ENCODE assay signal across 23 mouse cellular contexts in genomic region chr13:47896646-47897045, GRCm38 (mm10).
"Had no signal": no experiment of that assay in that cellular context is flagged by ENCODE, and none has a peak within 500 bp of the region (broad histone marks: within the 10 kb centered on the region; RNA-seq: fewer than 3 reads in every experiment).

No protein-coding gene starts in this region.

- DNase-seq: kidney, adult 11 months; kidney, adult 8-10 months; kidney, postnatal 10 days; kidney, postnatal 4 days; liver; lung, adult 18-20 months; lung, postnatal 10 days; lung, postnatal 36 days; right cerebral cortex, postnatal 4 days; thymus, adult 2 months; thymus, postnatal 14 days; thymus, postnatal 4 days had no signal

- H3K27ac ChIP-seq: kidney, embryonic 15.5 days; limb, embryonic 10.5 days; limb, embryonic 13.5 days; liver, embryonic 12.5 days; liver, embryonic 15.5 days; lung, embryonic 15.5 days; midbrain, embryonic 10.5 days; midbrain, embryonic 13.5 days; stomach, postnatal 0 days had no signal

- H3K9me3 ChIP-seq: kidney, embryonic 15.5 days; limb, embryonic 10.5 days; liver, embryonic 12.5 days; liver, embryonic 15.5 days; lung, embryonic 15.5 days had no signal

- H3K4me2 ChIP-seq: kidney, embryonic 15.5 days; limb, embryonic 13.5 days; liver, embryonic 12.5 days; liver, embryonic 15.5 days; lung, embryonic 15.5 days; midbrain, embryonic 13.5 days had no signal

- H3K36me3 ChIP-seq: kidney, embryonic 15.5 days; limb, embryonic 10.5 days; limb, embryonic 13.5 days; liver, embryonic 12.5 days; liver, embryonic 15.5 days; lung, embryonic 15.5 days; midbrain, embryonic 10.5 days; midbrain, embryonic 13.5 days had no signal

- H3K9ac ChIP-seq: kidney, embryonic 15.5 days; limb, embryonic 13.5 days; liver, embryonic 12.5 days; liver, embryonic 15.5 days; lung, embryonic 15.5 days; midbrain, embryonic 13.5 days had no signal

- H3K4me3 ChIP-seq: kidney, embryonic 15.5 days; limb, embryonic 10.5 days; limb, embryonic 13.5 days; liver, embryonic 12.5 days; liver, embryonic 15.5 days; lung, embryonic 15.5 days; megakaryocyte, embryonic 14.5 days; midbrain, embryonic 10.5 days; midbrain, embryonic 13.5 days had no signal

- H3K27me3 ChIP-seq: kidney, embryonic 15.5 days; limb, embryonic 13.5 days; liver, embryonic 12.5 days; liver, embryonic 15.5 days; lung, embryonic 15.5 days; megakaryocyte, embryonic 14.5 days; midbrain, embryonic 13.5 days had no signal

- H3K4me1 ChIP-seq: kidney, embryonic 15.5 days; limb, embryonic 10.5 days; limb, embryonic 13.5 days; liver, embryonic 12.5 days; liver, embryonic 15.5 days; lung, embryonic 15.5 days; megakaryocyte, embryonic 14.5 days had no signal

- ATAC-seq: liver, embryonic 12.5 days; midbrain, embryonic 13.5 days; midbrain, embryonic 16.5 days had no signal
